Mouse (Mus musculus): ENCODE results near the gene Hyou1.

GRCm38 (mm10) chr9:44384596-44384995 is 5.3 kb downstream of the Hyou1 start:
- TF ChIP-seq CTCF (IDR thresholded peaks at IDR 0.05; ENCODE audit: low read depth, low read length) (no peak), POLR2A (IDR thresholded peaks at IDR 0.05; ENCODE audit: extremely low read depth, insufficient read depth, low read length) (no peak)

Measured in liver, adult 2 months (tissue).